Mouse (Mus musculus): ENCODE results near the gene Timp2. TPM values are rescaled to one million over a fixed set of nuclear protein-coding genes. Genes with fewer than 3 reads are reported as not detected.

The Timp2 gene
- polyA plus RNA-seq, 1 experiment = 967 TPM

- no peak overlapping the region for H3K4me3 ChIP-seq (ENCODE audit: insufficient read depth, low read length)
- no peak overlapping the region for H3K27ac ChIP-seq (ENCODE audit: insufficient read depth, low read length)
- H3K4me1 ChIP-seq (ENCODE audit: control insufficient read depth, insufficient read depth, low read length) = peaks cover 5% of the 10 kb centered on the region; the same call in 1 of the 2 replicates
- no peak for TF ChIP-seq CTCF (IDR thresholded peaks at IDR 0.05; ENCODE audit: borderline replicate concordance, insufficient read depth, low read length)
- TF ChIP-seq POLR2A (IDR thresholded peaks at IDR 0.05; ENCODE audit: low read depth, low read length) = no peak
Observed at GRCm38 (mm10) chr11:118372641-118373040, 17.1 kb upstream of the Timp2 start.

- no peak overlapping the region for H3K4me3 ChIP-seq (ENCODE audit: insufficient read depth, low read length)
- no peak overlapping the region for H3K27ac ChIP-seq (ENCODE audit: insufficient read depth, low read length)
- no peak for TF ChIP-seq CTCF (IDR thresholded peaks at IDR 0.05; ENCODE audit: borderline replicate concordance, insufficient read depth, low read length)
- no peak for TF ChIP-seq POLR2A (IDR thresholded peaks at IDR 0.05; ENCODE audit: low read depth, low read length)
- H3K4me1 ChIP-seq (ENCODE audit: control insufficient read depth, insufficient read depth, low read length) = peaks cover 6% of the 10 kb centered on the region; the same call in 1 of the 2 replicates
Observed at GRCm38 (mm10) chr11:118371876-118372275, 16.3 kb upstream of the Timp2 start.

GRCm38 (mm10) chr11:118369657-118370056, 14.1 kb upstream of the Timp2 start:
- TF ChIP-seq CTCF (IDR thresholded peaks at IDR 0.05; ENCODE audit: borderline replicate concordance, insufficient read depth, low read length) = no peak
- H3K4me1 ChIP-seq (ENCODE audit: control insufficient read depth, insufficient read depth, low read length) = peaks cover 24% of the 10 kb centered on the region
- H3K27ac ChIP-seq (ENCODE audit: insufficient read depth, low read length) = no peak overlapping the region

GRCm38 (mm10) chr11:118369251-118369650, 13.7 kb upstream of the Timp2 start:
- peaks cover 27% of the 10 kb centered on the region for H3K4me1 ChIP-seq (ENCODE audit: control insufficient read depth, insufficient read depth, low read length)
- H3K4me3 ChIP-seq (ENCODE audit: insufficient read depth, low read length) = no peak overlapping the region
- no peak for TF ChIP-seq POLR2A (IDR thresholded peaks at IDR 0.05; ENCODE audit: low read depth, low read length)
- no peak for TF ChIP-seq CTCF (IDR thresholded peaks at IDR 0.05; ENCODE audit: borderline replicate concordance, insufficient read depth, low read length)
- H3K27ac ChIP-seq (ENCODE audit: insufficient read depth, low read length) = no peak overlapping the region

More at GRCm38 (mm10) chr11:118369657-118370056, 14.1 kb upstream of the Timp2 start:
- no peak overlapping the region for H3K4me3 ChIP-seq (ENCODE audit: insufficient read depth, low read length)

- Histone ChIP-seq H3K4me1 (ENCODE audit: control insufficient read depth, insufficient read depth, low read length) (peaks cover 36% of the 10 kb centered on the region), H3K4me3 (ENCODE audit: insufficient read depth, low read length) (no peak overlapping the region), H3K27ac (ENCODE audit: insufficient read depth, low read length) (no peak overlapping the region)
- TF ChIP-seq POLR2A (IDR thresholded peaks at IDR 0.05; ENCODE audit: low read depth, low read length) (no peak), CTCF (IDR thresholded peaks at IDR 0.05; ENCODE audit: borderline replicate concordance, insufficient read depth, low read length) (no peak)
Observed at GRCm38 (mm10) chr11:118368330-118368729, 12.8 kb upstream of the Timp2 start.

GRCm38 (mm10) chr11:118366559-118366958, 11.0 kb upstream of the Timp2 start:
- peak overlapping the region; percentile 48 for H3K27ac ChIP-seq (ENCODE audit: insufficient read depth, low read length)
- TF ChIP-seq POLR2A (IDR thresholded peaks at IDR 0.05; ENCODE audit: low read depth, low read length) (no peak), CTCF (IDR thresholded peaks at IDR 0.05; ENCODE audit: borderline replicate concordance, insufficient read depth, low read length) (no peak)
- H3K4me1 ChIP-seq (ENCODE audit: control insufficient read depth, insufficient read depth, low read length) = peaks cover 42% of the 10 kb centered on the region
- no peak overlapping the region for H3K4me3 ChIP-seq (ENCODE audit: insufficient read depth, low read length)

- peak overlapping the region; percentile 48 for H3K27ac ChIP-seq (ENCODE audit: insufficient read depth, low read length)
- H3K4me3 ChIP-seq (ENCODE audit: insufficient read depth, low read length) = no peak overlapping the region
- TF ChIP-seq POLR2A (IDR thresholded peaks at IDR 0.05; ENCODE audit: low read depth, low read length) = no peak
- no peak for TF ChIP-seq CTCF (IDR thresholded peaks at IDR 0.05; ENCODE audit: borderline replicate concordance, insufficient read depth, low read length)
- H3K4me1 ChIP-seq (ENCODE audit: control insufficient read depth, insufficient read depth, low read length) = peaks cover 44% of the 10 kb centered on the region
Observed at GRCm38 (mm10) chr11:118366108-118366507, 10.6 kb upstream of the Timp2 start.

- no peak overlapping the region for H3K4me3 ChIP-seq (ENCODE audit: insufficient read depth, low read length)
- TF ChIP-seq POLR2A (IDR thresholded peaks at IDR 0.05; ENCODE audit: low read depth, low read length) (peak; percentile 37; the same call in 1 of the 2 replicates), CTCF (IDR thresholded peaks at IDR 0.05; ENCODE audit: borderline replicate concordance, insufficient read depth, low read length) (no peak)
- H3K27ac ChIP-seq (ENCODE audit: insufficient read depth, low read length) = peak overlapping the region; percentile 80
- H3K4me1 ChIP-seq (ENCODE audit: control insufficient read depth, insufficient read depth, low read length) = peaks cover 52% of the 10 kb centered on the region
Observed at GRCm38 (mm10) chr11:118365171-118365570, 9.6 kb upstream of the Timp2 start.

- no peak for TF ChIP-seq POLR2A (IDR thresholded peaks at IDR 0.05; ENCODE audit: low read depth, low read length)
- no peak for TF ChIP-seq CTCF (IDR thresholded peaks at IDR 0.05; ENCODE audit: borderline replicate concordance, insufficient read depth, low read length)
- H3K4me1 ChIP-seq (ENCODE audit: control insufficient read depth, insufficient read depth, low read length) = peaks cover 52% of the 10 kb centered on the region
- H3K4me3 ChIP-seq (ENCODE audit: insufficient read depth, low read length) = no peak overlapping the region
- peak overlapping the region; percentile 94 for H3K27ac ChIP-seq (ENCODE audit: insufficient read depth, low read length)
Observed at GRCm38 (mm10) chr11:118364021-118364420, 8.5 kb upstream of the Timp2 start.

GRCm38 (mm10) chr11:118362971-118363518, 7.5 kb upstream of the Timp2 start:
- TF ChIP-seq POLR2A (IDR thresholded peaks at IDR 0.05; ENCODE audit: low read depth, low read length) = peak; percentile 51
- no peak for TF ChIP-seq CTCF (IDR thresholded peaks at IDR 0.05; ENCODE audit: borderline replicate concordance, insufficient read depth, low read length)
- Histone ChIP-seq H3K4me3 (ENCODE audit: insufficient read depth, low read length) (no peak overlapping the region), H3K4me1 (ENCODE audit: control insufficient read depth, insufficient read depth, low read length) (peaks cover 52% of the 10 kb centered on the region), H3K27ac (ENCODE audit: insufficient read depth, low read length) (peak overlapping the region; percentile 94)

All from embryonic fibroblast, embryonic 13.5 days (primary cell).